Mouse (Mus musculus): ENCODE data around the gene H3f3b. TPM values are rescaled to one million over a fixed set of nuclear protein-coding genes. Genes with fewer than 3 reads are reported as not detected.

The H3f3b gene
- polyA plus RNA-seq (2012; ENCODE audit: insufficient read depth, low replicate concordance), result 819 and 908 TPM in 2 replicates

DNA sequence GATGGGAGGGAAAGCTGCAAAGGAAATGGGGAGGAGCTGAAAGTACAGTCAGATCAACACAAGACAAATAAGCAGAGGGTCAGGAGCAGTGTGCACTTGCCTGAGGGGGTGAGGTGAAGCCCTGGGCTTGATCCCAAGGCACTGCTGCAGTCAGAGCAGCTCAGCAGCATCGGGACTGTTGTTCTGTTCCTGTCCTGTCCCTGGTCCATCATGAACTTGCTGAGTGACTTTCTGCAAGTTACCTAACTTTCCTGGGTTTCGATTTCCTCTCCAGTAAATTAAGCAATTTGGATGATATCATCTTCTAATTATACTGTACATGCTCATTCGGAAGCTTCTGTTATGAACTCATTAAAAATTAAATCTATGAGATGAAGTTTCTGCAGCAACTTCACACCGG lies at the start of gene H3f3b:
Gene H3f3b, minus strand, starts transcription at position 207 of the 400 bp plus-strand sequence.
- TF ChIP-seq FLI1 (IDR thresholded peaks at IDR 0.05; ENCODE audit: low read length) (no peak), GATA1 (IDR thresholded peaks at IDR 0.05; ENCODE audit: borderline replicate concordance, low read length) (no peak)
- Histone ChIP-seq H3K36me3 (replicated peaks; ENCODE audit: low read length) (peaks cover 14% of the 10 kb centered on the region), H3K4me3 (replicated peaks) (peak within 1 kb of the TSS; percentile 87)

DNA sequence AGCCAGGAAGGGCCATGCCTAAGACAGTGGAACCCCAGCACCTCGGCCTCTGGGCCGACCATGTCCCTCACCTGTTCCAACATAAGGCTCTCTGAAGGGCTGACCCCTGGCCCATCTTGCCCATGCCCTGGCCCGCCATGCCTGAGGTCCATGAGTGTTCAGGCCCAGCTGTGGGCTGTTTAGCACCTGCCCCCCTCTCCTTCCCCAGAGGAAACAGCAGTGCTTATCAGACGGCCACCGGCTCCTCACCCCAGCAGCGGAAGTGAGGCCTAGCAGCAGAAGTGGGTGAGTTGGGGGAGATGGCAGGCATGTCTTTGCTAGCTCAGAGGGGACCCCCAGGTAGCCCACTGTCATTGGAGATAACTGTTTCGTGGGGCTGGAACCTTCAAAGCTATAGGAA lies 49.1 kb upstream of the H3f3b start:
- TF ChIP-seq GATA1 (IDR thresholded peaks at IDR 0.05; ENCODE audit: borderline replicate concordance, low read length), result peak; percentile 89; the same call in 2 of the 3 replicates
- TF ChIP-seq FLI1 (IDR thresholded peaks at IDR 0.05; ENCODE audit: low read length), result peak; percentile 76; the same call in 1 of the 2 replicates
- Histone ChIP-seq H3K36me3 (replicated peaks; ENCODE audit: low read length) (peaks cover 82% of the 10 kb centered on the region), H3K9me3 (no peaks in the 10 kb centered on the region), H3K4me3 (replicated peaks) (peak overlapping the region; percentile 96), H3K27me3 (replicated peaks) (no peaks in the 10 kb centered on the region), H3K4me1 (peaks cover 99% of the 10 kb centered on the region)

More for the DNA sequence above, at the start of gene H3f3b:
- H3K27me3 ChIP-seq (replicated peaks), result no peaks in the 10 kb centered on the region
- no peaks in the 10 kb centered on the region for H3K9me3 ChIP-seq
- H3K4me1 ChIP-seq, result peaks cover 55% of the 10 kb centered on the region

DNA sequence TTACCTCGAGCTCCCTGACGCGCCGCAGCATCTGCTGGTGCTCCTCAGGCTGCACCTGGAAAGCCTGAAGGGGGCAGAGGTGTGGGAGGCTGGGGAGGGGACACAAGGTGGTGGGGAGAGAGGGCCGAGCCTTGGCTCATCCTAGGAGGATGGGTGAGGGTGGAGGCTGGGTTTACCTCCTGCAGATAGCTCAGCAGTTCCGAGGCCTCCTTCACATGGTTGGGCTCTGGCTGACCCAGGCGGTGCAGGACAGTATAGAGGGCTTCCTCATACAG lies 48.4 kb upstream of the H3f3b start:
- no peak for TF ChIP-seq GATA1 (IDR thresholded peaks at IDR 0.05; ENCODE audit: borderline replicate concordance, low read length)
- no peak for TF ChIP-seq FLI1 (IDR thresholded peaks at IDR 0.05; ENCODE audit: low read length)
- peaks cover 82% of the 10 kb centered on the region for H3K36me3 ChIP-seq (replicated peaks; ENCODE audit: low read length)
- peaks cover 99% of the 10 kb centered on the region for H3K4me1 ChIP-seq
- H3K4me3 ChIP-seq (replicated peaks), result peak overlapping the region; percentile 96
- H3K27me3 ChIP-seq (replicated peaks), result no peaks in the 10 kb centered on the region
- no peaks in the 10 kb centered on the region for H3K9me3 ChIP-seq

DNA sequence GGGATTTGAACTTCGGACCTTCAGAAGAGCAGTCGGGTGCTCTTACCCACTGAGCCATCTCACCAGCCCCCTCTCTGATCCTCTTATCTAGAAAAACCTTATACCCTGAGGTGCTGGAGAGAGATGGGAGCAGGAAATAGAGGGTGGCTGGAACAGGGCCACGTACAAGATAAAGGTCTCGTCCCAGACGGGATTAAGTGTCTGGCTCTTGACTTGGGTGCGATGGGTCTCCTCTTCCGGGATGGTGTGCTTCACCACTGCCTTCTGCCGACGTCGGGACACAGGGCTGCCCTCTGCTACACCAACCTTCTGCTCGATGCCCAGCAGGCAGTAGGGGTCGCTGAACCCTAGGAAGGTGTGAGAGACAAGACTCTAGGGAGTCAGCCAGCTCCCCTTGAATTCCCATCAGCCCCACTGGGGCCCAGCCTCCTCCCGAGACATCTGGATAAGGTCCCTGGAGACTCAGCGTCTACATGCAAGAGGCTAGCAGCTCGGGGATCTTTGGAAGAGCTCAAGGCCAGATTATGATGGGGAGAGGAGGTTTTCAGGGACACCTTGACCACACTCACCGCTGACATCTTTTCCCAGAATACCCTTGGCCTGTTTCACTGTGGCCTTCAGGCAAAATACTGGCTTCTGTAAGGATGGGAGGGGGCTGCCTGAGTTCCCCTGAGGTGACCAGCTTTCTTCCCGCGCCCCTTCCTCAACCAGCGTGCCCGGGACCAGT lies 47.9 kb upstream of the H3f3b start:
- H3K27me3 ChIP-seq (replicated peaks), result no peaks in the 10 kb centered on the region
- peaks cover 77% of the 10 kb centered on the region for H3K36me3 ChIP-seq (replicated peaks; ENCODE audit: low read length)
- no peak for TF ChIP-seq FLI1 (IDR thresholded peaks at IDR 0.05; ENCODE audit: low read length)
- no peak for TF ChIP-seq GATA1 (IDR thresholded peaks at IDR 0.05; ENCODE audit: borderline replicate concordance, low read length)
- H3K9me3 ChIP-seq, result no peaks in the 10 kb centered on the region
- peaks cover 96% of the 10 kb centered on the region for H3K4me1 ChIP-seq
- H3K4me3 ChIP-seq (replicated peaks), result peak overlapping the region; percentile 96

DNA sequence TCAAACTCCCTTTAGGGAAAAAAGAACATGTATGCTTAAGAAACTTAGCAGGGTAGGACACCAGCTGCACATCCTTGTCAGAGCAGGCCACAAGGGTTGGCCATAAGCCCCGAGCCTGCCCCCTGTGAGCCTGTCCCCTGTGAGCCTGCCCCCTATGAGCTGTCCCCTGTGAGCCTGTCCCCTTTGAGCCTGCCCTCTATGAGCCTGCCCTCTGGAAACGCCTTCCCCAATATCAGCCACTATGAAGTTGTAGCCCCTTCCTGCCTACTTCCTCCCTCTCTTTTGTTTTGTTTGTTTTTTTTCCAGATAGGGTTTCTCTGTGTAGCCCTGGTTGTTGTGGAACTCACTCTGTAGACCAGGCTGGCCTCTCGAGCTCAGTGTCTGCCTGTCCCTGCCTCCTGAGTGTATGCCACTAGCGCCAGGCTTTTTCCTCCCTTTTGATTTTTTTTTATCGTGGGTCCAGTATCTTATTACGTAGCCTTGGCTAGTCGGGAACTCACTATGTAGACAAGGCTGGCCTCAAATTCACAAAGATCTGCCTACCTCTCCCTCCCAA lies 46.8 kb upstream of the H3f3b start:
- Histone ChIP-seq H3K9me3 (no peaks in the 10 kb centered on the region), H3K27me3 (replicated peaks) (no peaks in the 10 kb centered on the region), H3K4me3 (replicated peaks) (peak overlapping the region; percentile 71), H3K36me3 (replicated peaks; ENCODE audit: low read length) (peaks cover 77% of the 10 kb centered on the region), H3K4me1 (peaks cover 95% of the 10 kb centered on the region)
- TF ChIP-seq GATA1 (IDR thresholded peaks at IDR 0.05; ENCODE audit: borderline replicate concordance, low read length), result no peak
- TF ChIP-seq FLI1 (IDR thresholded peaks at IDR 0.05; ENCODE audit: low read length), result no peak

DNA sequence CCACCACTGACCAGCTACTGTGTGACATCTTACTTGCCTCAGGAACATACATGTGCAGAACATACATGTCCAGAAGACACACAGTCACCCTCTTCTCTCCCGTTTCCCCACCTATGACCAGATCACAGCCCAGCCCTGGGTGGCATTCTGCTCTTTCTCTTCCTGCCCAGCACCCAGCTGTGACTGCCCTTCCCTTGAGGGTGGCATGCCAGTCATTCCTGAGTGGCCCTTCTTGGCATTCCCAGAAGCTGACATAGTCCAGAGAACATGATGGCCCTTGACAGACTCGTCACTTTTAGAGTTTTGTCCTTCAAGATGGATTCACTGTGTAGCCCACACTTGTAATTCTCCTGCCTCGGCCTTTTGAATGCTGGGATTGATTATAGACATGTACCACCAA lies 44.8 kb upstream of the H3f3b start:
- Histone ChIP-seq H3K27me3 (replicated peaks) (no peaks in the 10 kb centered on the region), H3K4me1 (peaks cover 95% of the 10 kb centered on the region), H3K36me3 (replicated peaks; ENCODE audit: low read length) (peaks cover 83% of the 10 kb centered on the region), H3K4me3 (replicated peaks) (peak overlapping the region; percentile 6), H3K9me3 (no peaks in the 10 kb centered on the region)
- TF ChIP-seq GATA1 (IDR thresholded peaks at IDR 0.05; ENCODE audit: borderline replicate concordance, low read length) (no peak), FLI1 (IDR thresholded peaks at IDR 0.05; ENCODE audit: low read length) (no peak)

DNA sequence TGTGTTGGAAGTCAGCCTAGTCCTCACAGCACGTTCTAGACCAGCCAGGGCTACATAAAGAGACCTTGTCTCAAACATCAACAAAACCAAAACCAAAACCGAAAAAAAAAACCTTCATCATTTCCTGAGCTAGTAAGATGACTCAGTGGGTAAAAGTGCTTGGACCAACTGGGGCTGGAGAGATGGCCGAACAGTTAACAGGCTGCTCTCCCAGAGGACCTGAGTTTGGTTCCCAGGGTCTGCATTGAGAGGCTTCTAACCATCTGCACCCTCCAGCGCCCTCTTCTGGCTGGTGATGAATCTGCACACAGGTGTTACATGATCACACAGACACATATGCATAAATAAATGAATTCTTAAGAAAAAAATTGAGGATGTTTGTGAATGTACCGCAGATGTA lies 43.7 kb upstream of the H3f3b start:
- peaks cover 95% of the 10 kb centered on the region for H3K4me1 ChIP-seq
- no peaks in the 10 kb centered on the region for H3K27me3 ChIP-seq (replicated peaks)
- peak overlapping the region; percentile 78 for H3K4me3 ChIP-seq (replicated peaks)
- peaks cover 93% of the 10 kb centered on the region for H3K36me3 ChIP-seq (replicated peaks; ENCODE audit: low read length)
- TF ChIP-seq FLI1 (IDR thresholded peaks at IDR 0.05; ENCODE audit: low read length), result no peak
- no peak for TF ChIP-seq GATA1 (IDR thresholded peaks at IDR 0.05; ENCODE audit: borderline replicate concordance, low read length)
- no peaks in the 10 kb centered on the region for H3K9me3 ChIP-seq

DNA sequence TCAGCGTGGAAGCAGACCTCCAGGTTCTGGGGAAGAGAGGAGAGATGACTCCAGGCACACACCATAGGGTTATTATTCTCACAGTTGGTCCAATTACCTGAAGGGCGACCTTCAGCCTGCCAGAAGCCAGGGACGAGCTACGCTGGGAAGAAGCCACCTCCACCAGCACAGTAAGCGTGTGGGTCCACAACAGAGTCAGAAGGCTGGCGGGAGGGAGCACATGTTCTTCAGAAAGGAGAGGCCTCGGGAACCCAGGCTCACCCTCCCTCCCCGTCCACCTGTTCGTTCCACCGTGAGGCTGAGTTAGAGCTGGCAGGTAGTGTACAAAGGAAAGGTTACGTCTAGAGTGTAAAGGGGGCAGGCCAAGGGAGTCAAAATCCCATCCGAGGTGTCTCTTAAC lies 37.6 kb upstream of the H3f3b start:
- Histone ChIP-seq H3K4me3 (replicated peaks) (no peak overlapping the region), H3K27me3 (replicated peaks) (no peaks in the 10 kb centered on the region), H3K4me1 (peaks cover 91% of the 10 kb centered on the region), H3K9me3 (no peaks in the 10 kb centered on the region), H3K36me3 (replicated peaks; ENCODE audit: low read length) (peaks cover 100% of the 10 kb centered on the region)
- TF ChIP-seq GATA1 (IDR thresholded peaks at IDR 0.05; ENCODE audit: borderline replicate concordance, low read length) (no peak), FLI1 (IDR thresholded peaks at IDR 0.05; ENCODE audit: low read length) (no peak)

DNA sequence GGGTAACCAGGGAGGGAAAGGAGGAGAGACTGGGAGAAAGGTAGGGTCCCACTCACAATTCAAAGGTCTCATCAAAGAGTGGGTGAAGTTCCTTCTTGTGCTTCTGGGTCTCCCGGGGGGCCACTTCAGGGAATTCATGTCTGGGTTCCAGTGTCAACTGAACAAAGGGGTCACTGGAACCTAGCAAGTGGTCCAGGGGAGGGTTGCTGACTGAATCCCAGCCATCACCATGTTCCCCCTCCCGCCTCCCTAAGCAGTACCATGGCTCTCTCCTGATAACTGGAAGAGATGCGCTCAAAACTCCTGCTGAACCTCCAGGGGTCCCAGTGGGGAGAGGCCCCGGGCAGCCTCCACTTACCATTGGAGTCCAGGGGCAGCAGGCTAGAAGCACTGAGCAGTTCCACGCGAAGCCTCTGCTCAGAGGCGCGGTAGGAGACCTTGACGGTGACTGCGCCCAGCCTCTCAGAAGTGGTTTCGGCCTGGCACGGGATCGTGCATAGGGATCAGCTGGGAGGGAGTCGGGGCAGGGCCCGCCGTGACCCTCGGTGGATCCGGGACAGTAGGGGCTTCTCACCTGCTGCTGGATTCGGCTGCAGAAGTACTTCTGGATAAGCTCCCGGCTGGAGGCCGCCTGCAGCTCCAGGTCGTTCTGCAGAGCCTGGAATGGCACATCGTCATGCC lies 36.6 kb upstream of the H3f3b start:
- Histone ChIP-seq H3K9me3 (no peaks in the 10 kb centered on the region), H3K4me3 (replicated peaks) (no peak overlapping the region), H3K27me3 (replicated peaks) (no peaks in the 10 kb centered on the region), H3K4me1 (peaks cover 91% of the 10 kb centered on the region), H3K36me3 (replicated peaks; ENCODE audit: low read length) (peaks cover 100% of the 10 kb centered on the region)
- no peak for TF ChIP-seq GATA1 (IDR thresholded peaks at IDR 0.05; ENCODE audit: borderline replicate concordance, low read length)
- no peak for TF ChIP-seq FLI1 (IDR thresholded peaks at IDR 0.05; ENCODE audit: low read length)

DNA sequence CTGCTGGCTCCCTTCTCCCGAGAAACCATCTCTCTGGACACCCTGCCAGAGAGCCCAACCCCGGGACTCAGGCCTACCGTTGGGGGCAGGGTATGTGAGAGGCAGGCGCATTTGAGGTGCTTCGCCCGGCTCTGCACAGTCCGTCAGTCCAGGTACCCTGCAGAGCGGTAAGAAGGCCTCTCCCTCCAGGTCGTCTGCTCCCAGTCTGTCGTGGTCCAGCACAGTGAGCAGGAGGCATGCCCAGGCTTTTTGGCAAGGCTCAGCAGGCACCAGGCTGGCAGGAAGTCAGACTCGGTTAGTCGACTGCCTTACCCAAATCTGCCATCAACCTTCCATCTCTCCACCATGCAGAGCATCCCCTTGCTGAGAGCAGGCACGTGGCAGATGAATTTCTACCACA lies 35.8 kb upstream of the H3f3b start:
- peaks cover 91% of the 10 kb centered on the region for H3K4me1 ChIP-seq
- no peak overlapping the region for H3K4me3 ChIP-seq (replicated peaks)
- peaks cover 100% of the 10 kb centered on the region for H3K36me3 ChIP-seq (replicated peaks; ENCODE audit: low read length)
- H3K9me3 ChIP-seq, result no peaks in the 10 kb centered on the region
- TF ChIP-seq FLI1 (IDR thresholded peaks at IDR 0.05; ENCODE audit: low read length), result no peak
- TF ChIP-seq GATA1 (IDR thresholded peaks at IDR 0.05; ENCODE audit: borderline replicate concordance, low read length), result no peak
- H3K27me3 ChIP-seq (replicated peaks), result no peaks in the 10 kb centered on the region
